Mouse (Mus musculus) spleen, adult 10 weeks (tissue): ENCODE measurements around the gene Cyp2c29. TPM values are rescaled to one million over a fixed set of nuclear protein-coding genes. Genes with fewer than 3 reads are reported as not detected.

Experiments
- polyA plus RNA-seq: library from polyadenylated mRNA; stranded (reverse); fragments of 350-450 nt; fragmentation: Illumina TruSeq; extraction: RNeasy Lipid Tissue Mini Kit (QIAGEN cat#74804); gene quantifications from one replicate; pipeline ENCODE4 v1.2.3, GENCODE M21; 2015; ENCODE audit warnings: low replicate concordance; ENCODE audit not compliant: insufficient read depth

Cyp2c29 gene
- not detected for polyA plus RNA-seq

GRCm38 (mm10) chr19:39269105-39269504 is at the start of gene Cyp2c29:
Gene Cyp2c29 (plus strand): TSS chr19:39269405.

Other genes with a start within 250 kb of the Cyp2c29 start
- not detected for gene Cyp2c65, start 208.4 kb upstream of the Cyp2c29 start, polyA plus RNA-seq
- not detected for gene Cyp2c66, start 155.5 kb upstream of the Cyp2c29 start, polyA plus RNA-seq
- not detected for gene Cyp2c38, start 193.7 kb downstream of the Cyp2c29 start, polyA plus RNA-seq
- not detected for gene Cyp2c39, start 241.5 kb downstream of the Cyp2c29 start, polyA plus RNA-seq